Mouse (Mus musculus): ENCODE measurements around the gene Zfhx3. TPM values are rescaled to one million over a fixed set of nuclear protein-coding genes. Genes with fewer than 3 reads are reported as not detected.

The Zfhx3 gene
- polyA plus RNA-seq, 2 experiments: 0.25 to 0.65 TPM

- Histone ChIP-seq H3K9me3 (ENCODE audit: control insufficient read depth, low read length) (no peaks in the 10 kb centered on the region), H3K4me3 (ENCODE audit: insufficient read depth in 1 of 2, low read depth in 2 of 2, low read length in 2 of 2) (no peak overlapping the region), H3K27ac (no peak overlapping the region), H3K4me1 (replicated peaks; ENCODE audit: control insufficient read depth in 2 of 2, insufficient read depth in 2 of 2, low read length in 1 of 2) (peaks cover 0 to 13% of the 10 kb centered on the region in 2 experiments; a peak in 2 of 4 replicates), H3K9ac (replicated peaks) (no peak overlapping the region), H3K36me3 (replicated peaks; ENCODE audit: control insufficient read depth, insufficient read depth, low read depth) (no peaks in the 10 kb centered on the region), H3K4me2 (ENCODE audit: low read depth) (no peak overlapping the region), H3K27me3 (ENCODE audit: control insufficient read depth, insufficient read depth, low read length) (no peaks in the 10 kb centered on the region)
- ATAC-seq (ENCODE audit: insufficient read depth): no peak
- no peak for DNase-seq (ENCODE audit: low read depth in 3 of 3, low spot score in 3 of 3)
- 20% methylated on average over 6 of the region's 6 CpGs for WGBS (ENCODE audit: insufficient replicate concordance)
- TF ChIP-seq EP300 (IDR thresholded peaks at IDR 0.05; ENCODE audit: low read depth) (0 out of 2 replicates have a peak, but pooled peaks have one; percentile 7), CTCF (IDR thresholded peaks at IDR 0.05; ENCODE audit: low read depth) (no peak)
These were observed 639.1 kb downstream of the Zfhx3 start for GRCm38 (mm10) chr8:108581557-108581956.

- Histone ChIP-seq H3K27me3 (ENCODE audit: control insufficient read depth, insufficient read depth, low read length) (no peaks in the 10 kb centered on the region), H3K4me1 (replicated peaks; ENCODE audit: control insufficient read depth in 2 of 2, insufficient read depth in 2 of 2, low read length in 1 of 2) (peaks cover 0 to 13% of the 10 kb centered on the region in 2 experiments; a peak in 2 of 4 replicates), H3K9me3 (ENCODE audit: control insufficient read depth, low read length) (no peaks in the 10 kb centered on the region), H3K4me2 (ENCODE audit: low read depth) (no peak overlapping the region), H3K36me3 (replicated peaks; ENCODE audit: control insufficient read depth, insufficient read depth, low read depth) (no peaks in the 10 kb centered on the region), H3K4me3 (ENCODE audit: insufficient read depth in 1 of 2, low read depth in 2 of 2, low read length in 2 of 2) (no peak overlapping the region), H3K9ac (replicated peaks) (no peak overlapping the region), H3K27ac (no peak overlapping the region)
- ATAC-seq (ENCODE audit: insufficient read depth): peak; percentile 74; the same call in 1 of the 2 replicates
- 15% methylated on average over 3 of the region's 3 CpGs for WGBS (ENCODE audit: insufficient replicate concordance)
- TF ChIP-seq EP300 (IDR thresholded peaks at IDR 0.05; ENCODE audit: low read depth): peak; percentile 20; the same call in 1 of the 2 replicates
- TF ChIP-seq CTCF (IDR thresholded peaks at IDR 0.05; ENCODE audit: low read depth): no peak
- peak; percentile 20 to 38 (median 25) for DNase-seq (ENCODE audit: low read depth in 3 of 3, low spot score in 3 of 3)
These were observed 639.8 kb downstream of the Zfhx3 start for GRCm38 (mm10) chr8:108582251-108582650.

GRCm38 (mm10) chr8:108583261-108583660, 640.8 kb downstream of the Zfhx3 start:
- no peak overlapping the region for H3K9ac ChIP-seq (replicated peaks)
- ATAC-seq (ENCODE audit: insufficient read depth) (no peak), DNase-seq (ENCODE audit: low read depth in 3 of 3, low spot score in 3 of 3) (no peak)
- H3K27ac ChIP-seq: no peak overlapping the region
- WGBS (ENCODE audit: insufficient replicate concordance): 60% methylated on average over 4 of the region's 4 CpGs
- no peak overlapping the region for H3K4me3 ChIP-seq (ENCODE audit: insufficient read depth in 1 of 2, low read depth in 2 of 2, low read length in 2 of 2)
- peaks cover 0 to 13% of the 10 kb centered on the region in 2 experiments; a peak in 2 of 4 replicates for H3K4me1 ChIP-seq (replicated peaks; ENCODE audit: control insufficient read depth in 2 of 2, insufficient read depth in 2 of 2, low read length in 1 of 2)
- no peak for TF ChIP-seq EP300 (IDR thresholded peaks at IDR 0.05; ENCODE audit: low read depth)
- no peak for TF ChIP-seq CTCF (IDR thresholded peaks at IDR 0.05; ENCODE audit: low read depth)
- H3K27me3 ChIP-seq (ENCODE audit: control insufficient read depth, insufficient read depth, low read length): no peaks in the 10 kb centered on the region
- no peak overlapping the region for H3K4me2 ChIP-seq (ENCODE audit: low read depth)
- H3K36me3 ChIP-seq (replicated peaks; ENCODE audit: control insufficient read depth, insufficient read depth, low read depth): no peaks in the 10 kb centered on the region
- H3K9me3 ChIP-seq (ENCODE audit: control insufficient read depth, low read length): no peaks in the 10 kb centered on the region

GRCm38 (mm10) chr8:108583867-108584661, 641.6 kb downstream of the Zfhx3 start:
- no peaks in the 10 kb centered on the region for H3K27me3 ChIP-seq (ENCODE audit: control insufficient read depth, insufficient read depth, low read length)
- no peak for DNase-seq (ENCODE audit: low read depth in 3 of 3, low spot score in 3 of 3)
- H3K4me3 ChIP-seq (ENCODE audit: insufficient read depth in 1 of 2, low read depth in 2 of 2, low read length in 2 of 2): no peak overlapping the region
- H3K4me2 ChIP-seq (ENCODE audit: low read depth): no peak overlapping the region
- ATAC-seq (ENCODE audit: insufficient read depth): no peak
- no peak overlapping the region for H3K27ac ChIP-seq
- TF ChIP-seq CTCF (IDR thresholded peaks at IDR 0.05; ENCODE audit: low read depth) (no peak), EP300 (IDR thresholded peaks at IDR 0.05; ENCODE audit: low read depth) (no peak)
- no peaks in the 10 kb centered on the region for H3K36me3 ChIP-seq (replicated peaks; ENCODE audit: control insufficient read depth, insufficient read depth, low read depth)
- 78% methylated on average over 9 of the region's 9 CpGs for WGBS (ENCODE audit: insufficient replicate concordance)
- peaks cover 0 to 13% of the 10 kb centered on the region in 2 experiments; a peak in 2 of 4 replicates for H3K4me1 ChIP-seq (replicated peaks; ENCODE audit: control insufficient read depth in 2 of 2, insufficient read depth in 2 of 2, low read length in 1 of 2)
- H3K9me3 ChIP-seq (ENCODE audit: control insufficient read depth, low read length): no peaks in the 10 kb centered on the region
- no peak overlapping the region for H3K9ac ChIP-seq (replicated peaks)

GRCm38 (mm10) chr8:108584662-108584978, 642.2 kb downstream of the Zfhx3 start:
- Histone ChIP-seq H3K27me3 (ENCODE audit: control insufficient read depth, insufficient read depth, low read length) (no peaks in the 10 kb centered on the region), H3K9me3 (ENCODE audit: control insufficient read depth, low read length) (no peaks in the 10 kb centered on the region), H3K4me1 (replicated peaks; ENCODE audit: control insufficient read depth in 2 of 2, insufficient read depth in 2 of 2, low read length in 1 of 2) (peaks cover 0 to 13% of the 10 kb centered on the region in 2 experiments; a peak in 2 of 4 replicates), H3K4me3 (ENCODE audit: insufficient read depth in 1 of 2, low read depth in 2 of 2, low read length in 2 of 2) (no peak overlapping the region), H3K36me3 (replicated peaks; ENCODE audit: control insufficient read depth, insufficient read depth, low read depth) (no peaks in the 10 kb centered on the region), H3K4me2 (ENCODE audit: low read depth) (no peak overlapping the region), H3K9ac (replicated peaks) (no peak overlapping the region), H3K27ac (no peak overlapping the region)
- DNase-seq (ENCODE audit: low read depth in 3 of 3, low spot score in 3 of 3): no peak
- ATAC-seq (ENCODE audit: insufficient read depth): no peak
- 73% methylated on average over 4 of the region's 4 CpGs for WGBS (ENCODE audit: insufficient replicate concordance)
- no peak for TF ChIP-seq EP300 (IDR thresholded peaks at IDR 0.05; ENCODE audit: low read depth)

All from liver, embryonic 14.5 days (tissue).